Mouse (Mus musculus) stomach, embryonic 16.5 days (tissue): ENCODE results near the gene Aurka. TPM values are rescaled to one million over a fixed set of nuclear protein-coding genes. Genes with fewer than 3 reads are reported as not detected.
A peak's percentile ranks its signal among the peaks of the same experiment; 100 is the strongest.

Experiments used
- ATAC-seq: fragments of 200-750 bp; cut with Nextera tagmentation; 2 replicates; pipeline ENCODE4 v1.8.0; 2017; ENCODE audit warnings: moderate number of reproducible peaks, moderate TSS enrichment; ENCODE audit not compliant: insufficient read depth, low FRiP score
- H3K27ac ChIP-seq: fragments of 300-500 bp; sonication (generic); 2 replicates; pipeline ENCODE4 v1.5.1; 2014; ENCODE audit warnings: low read length
- H3K27me3 ChIP-seq: fragments of 300-500 bp; sonication (generic); 2 replicates; pipeline ENCODE4 v1.6.1; 2014; ENCODE audit warnings: low read length, control low read depth, mixed read lengths; ENCODE audit not compliant: control insufficient read depth, insufficient read depth
- H3K36me3 ChIP-seq: fragments of 300-500 bp; sonication (generic); 2 replicates; pipeline ENCODE4 v1.6.1; 2014; ENCODE audit warnings: low read length; ENCODE audit not compliant: control insufficient read depth, insufficient read depth
- H3K4me1 ChIP-seq: fragments of 300-500 bp; sonication (generic); 2 replicates; pipeline ENCODE4 v1.6.1; 2014; ENCODE audit warnings: low read length, control low read depth, mixed read lengths; ENCODE audit not compliant: control insufficient read depth, insufficient read depth
- H3K4me2 ChIP-seq: fragments of 300-500 bp; sonication (generic); 2 replicates; pipeline ENCODE4 v1.6.1; 2014; ENCODE audit warnings: low read depth, low read length, mixed read lengths
- H3K4me3 ChIP-seq: fragments of 300-500 bp; sonication (generic); replicated peaks from 2 replicates; pipeline ENCODE4 v1.5.1; 2014; ENCODE audit warnings: mild to moderate bottlenecking, low read length
- H3K9ac ChIP-seq: fragments of 300-500 bp; sonication (generic); 2 replicates; pipeline ENCODE4 v1.6.1; 2014; ENCODE audit warnings: low read length
- H3K9me3 ChIP-seq: fragments of 300-500 bp; sonication (generic); replicated peaks from 2 replicates; pipeline ENCODE4 v1.6.1; 2016; ENCODE audit warnings: low read length, control low read depth; ENCODE audit not compliant: control insufficient read depth
- WGBS: fragments of 180-500 bp; shearing (Covaris S2); extraction: QIAGEN DNeasy Blood & Tissue Kit; methylation state at CpG from one replicate; pipeline ENCODE4 v1.1.7; 2014; 5-methylcytosine and 5-hydroxymethylcytosine counted together
- polyA plus RNA-seq: library from polyadenylated mRNA; unstranded; fragments of >200 nt; fragmentation: Nextera tagmentation; extraction: Ambion mirVana; gene quantifications from 2 replicates; pipeline ENCODE4 v1.2.1, GENCODE M21; 2015

Aurka gene
- polyA plus RNA-seq, 1 experiment from 2014 or later = 82.0 TPM

DNA sequence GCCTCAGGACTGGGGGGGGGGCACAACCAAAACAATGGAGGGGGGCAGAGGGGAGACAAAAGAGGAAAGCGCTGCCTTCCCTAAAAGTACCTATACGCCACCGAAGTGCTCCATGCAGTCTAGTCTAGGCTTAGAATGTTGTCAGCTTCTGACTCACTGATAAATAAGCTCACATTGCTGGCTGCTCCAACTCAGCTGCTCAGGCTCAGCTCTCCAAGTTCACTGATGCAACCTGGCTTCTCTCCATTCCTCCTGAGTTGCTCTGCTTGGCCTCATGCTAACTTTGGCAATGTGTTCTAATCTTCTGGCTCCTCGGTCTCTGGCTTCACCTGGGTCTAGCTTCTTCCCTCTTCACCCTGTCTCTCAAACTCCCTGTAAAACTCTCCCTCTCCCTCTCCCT is 6.2 kb upstream of the Aurka start:
- Histone ChIP-seq H3K9ac (no peak overlapping the region), H3K4me1 (peaks cover 3% of the 10 kb centered on the region; the same call in 1 of the 2 replicates), H3K4me2 (no peak overlapping the region), H3K27ac (no peak overlapping the region), H3K27me3 (no peaks in the 10 kb centered on the region), H3K36me3 (peaks cover 38% of the 10 kb centered on the region), H3K4me3 (no peak overlapping the region), H3K9me3 (no peaks in the 10 kb centered on the region)
- ATAC-seq = no peak
- WGBS = 75% methylated on average over 4 of the region's 4 CpGs

DNA sequence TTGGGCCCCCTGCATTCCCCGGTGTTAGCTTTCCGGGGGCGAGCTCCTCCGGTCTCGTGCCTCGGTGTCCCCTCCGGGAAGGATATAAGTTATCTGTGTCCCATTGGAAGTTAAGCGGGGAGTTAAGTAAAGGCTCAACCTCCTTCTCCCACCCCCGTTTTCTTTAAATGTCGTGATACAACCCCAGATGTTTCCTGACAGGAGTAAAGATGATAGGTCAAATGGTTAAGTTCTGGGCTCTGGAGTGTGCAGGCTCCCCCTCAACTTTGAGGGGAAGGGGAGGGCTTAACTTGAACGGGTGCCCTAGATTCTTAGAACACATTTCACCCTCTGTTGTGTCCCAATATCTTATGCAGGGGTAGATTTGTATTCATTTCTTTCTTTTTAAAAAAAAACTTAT is 923 bp upstream of the Aurka start:
- peaks cover 29% of the 10 kb centered on the region for H3K36me3 ChIP-seq
- H3K4me3 ChIP-seq = peak overlapping the region; percentile 96
- peak overlapping the region; percentile 70 for H3K4me2 ChIP-seq
- H3K9ac ChIP-seq = peak overlapping the region; percentile 97
- H3K27me3 ChIP-seq = no peaks in the 10 kb centered on the region
- no peaks in the 10 kb centered on the region for H3K9me3 ChIP-seq
- under 1% methylated on average over 11 of the region's 11 CpGs for WGBS
- H3K27ac ChIP-seq = peak overlapping the region; percentile 84; the same call in 1 of the 2 replicates
- peaks cover 19% of the 10 kb centered on the region for H3K4me1 ChIP-seq
- ATAC-seq = no peak

DNA sequence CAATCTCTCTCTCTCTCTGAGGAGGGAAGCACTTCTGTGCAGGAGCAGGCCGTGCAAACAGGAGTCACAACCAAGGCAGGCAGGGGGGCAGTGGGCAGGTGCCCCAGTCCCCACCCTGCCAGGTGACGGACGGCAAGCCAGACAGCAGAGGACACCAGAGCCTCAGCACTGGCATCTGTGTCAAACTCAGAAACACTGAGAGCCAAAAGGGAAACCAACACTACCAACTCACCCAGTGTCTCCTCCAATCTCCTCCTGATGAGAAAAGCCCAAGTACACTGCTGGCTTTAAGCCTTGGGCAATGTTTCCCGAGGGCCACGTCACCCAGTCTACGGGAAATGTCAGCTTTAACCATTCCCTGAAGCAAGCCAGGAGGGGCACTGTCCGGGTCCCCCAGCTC is 7.2 kb downstream of the Aurka start:
- no peak overlapping the region for H3K9ac ChIP-seq
- WGBS = 85% methylated on average over 7 of the region's 7 CpGs
- H3K36me3 ChIP-seq = peaks cover 16% of the 10 kb centered on the region
- H3K4me3 ChIP-seq = no peak overlapping the region
- H3K4me1 ChIP-seq = peaks cover 3% of the 10 kb centered on the region; the same call in 1 of the 2 replicates
- no peaks in the 10 kb centered on the region for H3K9me3 ChIP-seq
- H3K27ac ChIP-seq = no peak overlapping the region
- no peak overlapping the region for H3K4me2 ChIP-seq
- no peaks in the 10 kb centered on the region for H3K27me3 ChIP-seq
- ATAC-seq = no peak

GRCm38 (mm10) chr2:172355833-172356232 is 14.5 kb downstream of the Aurka start:
- Histone ChIP-seq H3K4me2 (no peak overlapping the region), H3K9me3 (no peaks in the 10 kb centered on the region), H3K9ac (no peak overlapping the region), H3K27ac (no peak overlapping the region), H3K4me3 (no peak overlapping the region), H3K27me3 (no peaks in the 10 kb centered on the region), H3K4me1 (no peaks in the 10 kb centered on the region), H3K36me3 (peaks cover 21% of the 10 kb centered on the region; the same call in 1 of the 2 replicates)
- WGBS = 87% methylated on average over 5 of the region's 5 CpGs
- no peak for ATAC-seq

GRCm38 (mm10) chr2:172354761-172355160 is 15.6 kb downstream of the Aurka start:
- 75% methylated on average over 9 of the region's 9 CpGs for WGBS
- Histone ChIP-seq H3K4me3 (no peak overlapping the region), H3K27me3 (no peaks in the 10 kb centered on the region), H3K36me3 (peaks cover 21% of the 10 kb centered on the region; the same call in 1 of the 2 replicates), H3K27ac (no peak overlapping the region), H3K4me2 (no peak overlapping the region), H3K9ac (no peak overlapping the region), H3K4me1 (no peaks in the 10 kb centered on the region), H3K9me3 (no peaks in the 10 kb centered on the region)
- no peak for ATAC-seq

- H3K4me2 ChIP-seq = no peak overlapping the region
- no peak overlapping the region for H3K9ac ChIP-seq
- no peak overlapping the region for H3K4me3 ChIP-seq
- no peak overlapping the region for H3K27ac ChIP-seq
- H3K36me3 ChIP-seq = peaks cover 20% of the 10 kb centered on the region; the same call in 1 of the 2 replicates
- peaks cover 13% of the 10 kb centered on the region for H3K4me1 ChIP-seq
- H3K27me3 ChIP-seq = no peaks in the 10 kb centered on the region
- 85% methylated on average over 9 of the region's 9 CpGs for whole genome bisulfite sequencing
- no peaks in the 10 kb centered on the region for H3K9me3 ChIP-seq
- ATAC-seq = no peak
Measured at GRCm38 (mm10) chr2:172353218-172353617, 17.1 kb downstream of the Aurka start.

DNA sequence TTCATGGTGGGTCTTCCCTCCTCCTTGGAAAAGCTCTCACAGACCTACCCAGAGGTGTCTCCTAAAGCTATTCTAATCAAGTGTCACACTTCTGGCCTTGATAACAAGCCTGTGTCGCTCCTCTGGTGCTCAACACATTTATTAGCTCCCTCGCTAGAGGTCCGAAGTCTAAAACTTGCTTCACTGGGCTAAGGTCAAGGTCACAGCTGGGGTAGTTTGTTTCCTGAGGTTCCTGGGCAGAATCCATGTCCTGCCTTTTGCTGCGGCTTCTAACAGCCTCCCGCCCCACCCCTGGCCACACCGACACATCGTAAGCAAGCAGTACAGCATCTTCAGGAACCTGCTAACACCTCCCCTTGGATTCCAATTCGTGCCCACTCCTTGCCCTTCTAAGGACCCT is 19.6 kb downstream of the Aurka start:
- peaks cover 29% of the 10 kb centered on the region for H3K4me1 ChIP-seq
- no peak overlapping the region for H3K27ac ChIP-seq
- ATAC-seq = no peak
- no peak overlapping the region for H3K4me2 ChIP-seq
- H3K4me3 ChIP-seq = no peak overlapping the region
- H3K9ac ChIP-seq = no peak overlapping the region
- H3K27me3 ChIP-seq = no peaks in the 10 kb centered on the region
- WGBS = 58% methylated on average over 8 of the region's 8 CpGs
- H3K9me3 ChIP-seq = no peaks in the 10 kb centered on the region
- H3K36me3 ChIP-seq = 0 out of 2 replicates have a peak, but pooled peaks cover 1% of the 10 kb centered on the region

- Histone ChIP-seq H3K9ac (no peak overlapping the region), H3K4me3 (no peak overlapping the region), H3K4me1 (peaks cover 29% of the 10 kb centered on the region), H3K27ac (no peak overlapping the region), H3K27me3 (no peaks in the 10 kb centered on the region), H3K9me3 (no peaks in the 10 kb centered on the region), H3K36me3 (no peaks in the 10 kb centered on the region), H3K4me2 (no peak overlapping the region)
- no peak for ATAC-seq
- 72% methylated on average over 14 of the region's 14 CpGs for WGBS
Measured at GRCm38 (mm10) chr2:172349776-172350175, 20.6 kb downstream of the Aurka start.

DNA sequence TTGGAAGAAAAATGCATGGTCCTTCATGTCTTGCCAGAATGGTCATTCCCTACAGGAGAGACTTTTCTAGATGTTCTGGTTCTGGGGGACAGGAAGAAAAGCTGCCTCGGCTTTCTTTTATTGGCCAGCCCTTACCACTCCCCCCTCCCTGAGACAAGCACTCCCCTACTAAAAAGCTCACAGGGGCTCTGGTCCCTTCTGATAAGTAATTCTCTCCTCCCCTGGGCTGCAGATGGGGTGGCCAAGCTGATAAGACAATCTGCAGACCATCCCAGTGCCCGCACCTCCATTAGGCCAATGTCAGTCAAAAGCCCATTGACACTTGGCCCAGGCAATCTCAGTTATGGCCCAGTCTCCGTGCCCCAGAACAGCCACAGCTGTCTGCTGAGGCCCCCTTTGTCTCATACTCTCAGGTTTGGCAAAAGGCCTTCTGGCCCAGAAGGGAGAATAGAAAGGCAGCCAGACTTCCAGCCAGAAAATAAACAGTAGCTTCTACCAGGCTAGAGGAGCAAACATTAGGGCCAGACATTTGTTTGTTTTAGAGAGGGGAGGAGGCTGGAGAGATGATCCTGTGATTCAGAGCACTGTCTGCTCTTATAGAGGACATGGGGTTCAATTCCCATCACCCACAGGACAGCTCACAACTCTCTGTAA is 21.9 kb downstream of the Aurka start:
- Histone ChIP-seq H3K4me1 (peaks cover 29% of the 10 kb centered on the region), H3K27ac (peak overlapping the region; percentile 71), H3K9me3 (0 out of 2 replicates have a peak, but pooled peaks cover 2% of the 10 kb centered on the region), H3K4me2 (no peak overlapping the region), H3K27me3 (no peaks in the 10 kb centered on the region), H3K9ac (no peak overlapping the region), H3K4me3 (no peak overlapping the region), H3K36me3 (no peaks in the 10 kb centered on the region)
- WGBS = 17% methylated on average over 3 of the region's 3 CpGs
- ATAC-seq = no peak
